Mouse (Mus musculus): ENCODE results near the gene Tmem184c. TPM values are rescaled to one million over a fixed set of nuclear protein-coding genes. Genes with fewer than 3 reads are reported as not detected.

Gene Tmem184c
- total RNA-seq, 2 experiments from 2014 or later = 61.3 to 67.2 TPM

DNA sequence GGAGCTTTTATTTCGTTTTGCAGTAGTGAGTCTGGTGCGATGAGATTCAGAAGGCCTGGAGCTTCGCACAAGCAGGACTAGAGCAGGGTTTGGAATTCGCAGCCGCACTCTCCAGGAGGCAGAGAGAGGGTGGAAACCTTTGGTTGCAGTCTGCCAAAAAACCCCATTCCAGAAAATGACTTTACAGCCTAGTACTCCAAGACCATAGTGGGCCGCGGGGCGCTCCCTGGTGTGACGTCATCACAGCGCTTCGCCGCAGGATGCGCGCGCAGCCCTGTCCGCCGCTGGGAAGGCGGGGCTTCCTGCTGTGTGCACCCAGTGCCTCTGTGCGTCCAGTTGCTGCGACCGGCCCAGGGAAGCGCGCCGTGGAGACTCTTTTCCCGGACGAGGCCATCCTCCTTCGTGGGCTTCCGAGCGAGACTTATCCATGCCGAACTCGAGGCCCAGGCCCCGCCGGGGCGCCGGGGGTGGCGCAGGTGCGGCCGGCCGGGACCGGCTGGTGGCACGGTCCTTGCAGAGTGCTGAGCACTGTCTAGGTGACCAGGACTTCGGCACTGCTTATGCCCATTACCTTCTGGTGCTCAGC lies 61.3 kb downstream of the Tmem184c start, which contains the start of gene Prmt9:
TSS of gene Prmt9 (plus strand) at position 277 of the 586 bp plus-strand sequence.
- DNase-seq (ENCODE audit: low spot score in 2 of 2) = peak; percentile 93 to 95
- intact Hi-C loops (cut with DNase I) = no loop called here

Other genes starting within 250 kb of the Tmem184c start
- gene Arhgap10, start 92.7 kb downstream of the Tmem184c start, total RNA-seq (2021) = 10 to 100 TPM; 34.5 to 36.9 TPM
- 10 to 100 TPM; 19.1 to 22.3 TPM for gene Prmt9, start 61.3 kb downstream of the Tmem184c start, total RNA-seq (2021)
- 1 to 10 TPM; 2.8 to 3.2 TPM for gene Ednra, start 113.8 kb upstream of the Tmem184c start, total RNA-seq (2021)